Mouse (Mus musculus): ENCODE data around the gene Eif3d. TPM values are rescaled to one million over a fixed set of nuclear protein-coding genes. Genes with fewer than 3 reads are reported as not detected.
"Not testable (repeated sequence)": the region's sequence is repeated elsewhere in the genome, so short reads cannot be mapped to it uniquely, and the experiment has no call there.

The Eif3d gene
- polyA plus RNA-seq (2017; shearing (Covaris generic)), result 100 to 1,000 TPM; 169 to 182 TPM

- peak; percentile 80 for ATAC-seq
Observed at GRCm38 (mm10) chr15:77970470-77971292, at the start of gene Eif3d. Gene Eif3d (minus strand): TSS chr15:77970813.

DNA sequence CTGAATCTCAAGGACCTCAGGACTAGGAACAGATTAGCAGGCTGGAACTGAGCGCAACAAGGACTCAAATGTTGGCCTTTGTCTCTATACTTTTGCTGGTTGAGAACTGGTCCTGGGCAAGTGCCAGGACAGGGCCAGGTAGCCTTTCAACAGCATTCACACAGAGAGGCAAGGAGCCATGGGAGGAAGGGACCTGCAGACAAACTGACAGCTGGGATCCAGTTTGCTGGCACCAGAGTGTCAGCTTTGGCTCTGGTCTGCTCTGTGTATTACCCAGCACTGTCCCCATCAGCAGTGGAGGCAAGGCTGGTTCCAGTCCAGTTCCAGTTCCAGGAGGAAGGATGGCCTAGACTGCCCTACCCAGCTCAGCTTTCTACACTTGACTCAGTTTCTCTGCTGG lies 43.4 kb upstream of the Eif3d start:
- ATAC-seq, result no peak

DNA sequence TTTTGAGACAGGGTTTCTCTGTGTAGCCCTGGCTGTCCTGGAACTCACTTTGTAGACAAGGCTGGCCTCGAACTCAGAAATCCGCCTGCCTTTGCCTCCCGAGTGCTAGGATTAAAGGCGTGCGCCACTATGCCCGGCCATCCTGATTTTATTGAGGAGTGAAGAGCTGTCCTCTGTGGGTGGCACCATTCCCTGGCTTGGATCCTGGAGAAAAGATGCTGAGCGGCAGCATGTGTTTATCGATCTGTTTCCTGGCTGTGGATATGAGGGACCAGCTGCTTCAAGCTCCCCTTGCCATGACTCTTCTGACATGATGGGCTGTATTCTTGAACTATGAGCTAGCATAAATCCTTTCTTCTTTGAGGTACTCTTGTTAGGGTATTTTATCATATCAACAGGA lies 37.6 kb upstream of the Eif3d start:
- not testable (repeated sequence) for ATAC-seq

- no peak for ATAC-seq
Observed at GRCm38 (mm10) chr15:78003929-78004328, 33.3 kb upstream of the Eif3d start.

- ATAC-seq, result no peak
Observed at GRCm38 (mm10) chr15:78001400-78001799, 30.8 kb upstream of the Eif3d start.

DNA sequence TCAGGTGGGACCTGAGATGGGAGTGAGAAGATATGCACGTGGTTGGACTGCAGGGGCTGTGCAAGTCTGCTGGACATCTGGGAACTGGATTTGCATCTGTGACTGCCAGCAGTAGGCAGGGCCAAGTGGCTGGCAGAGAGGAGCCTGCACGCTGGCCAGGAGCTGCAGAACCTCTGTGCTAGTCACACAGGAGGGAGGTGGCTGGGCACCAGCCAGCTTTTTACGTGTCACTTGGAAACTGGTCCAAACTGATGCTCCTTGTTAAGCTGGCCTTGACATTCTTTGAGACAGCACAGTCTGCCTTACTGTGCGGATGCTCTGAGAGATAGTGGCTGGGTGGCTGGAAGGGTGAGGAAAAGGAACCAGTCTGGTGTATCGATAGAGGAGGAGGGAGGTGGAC lies 17.9 kb upstream of the Eif3d start:
- no peak for ATAC-seq

DNA sequence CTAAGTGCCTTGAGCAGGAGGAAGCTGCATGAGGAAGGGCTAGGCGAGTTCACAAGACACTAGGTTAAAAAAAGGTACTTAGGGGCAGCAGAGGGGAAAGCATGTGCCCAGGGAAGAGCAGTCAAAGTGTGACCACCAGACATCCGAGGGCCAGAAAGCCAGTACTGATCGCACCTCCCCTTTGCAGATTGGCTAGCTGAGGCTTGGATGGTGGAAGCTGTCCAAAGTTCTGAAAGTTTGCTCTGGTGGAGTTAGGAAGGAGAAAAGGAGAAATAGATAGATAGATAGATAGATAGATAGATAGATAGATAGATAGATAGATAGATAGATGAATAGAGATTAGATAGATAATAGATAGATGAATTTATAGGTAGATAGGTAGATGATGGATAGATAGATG lies 12.8 kb upstream of the Eif3d start:
- no peak for ATAC-seq

GRCm38 (mm10) chr15:77982195-77982939 lies 11.8 kb upstream of the Eif3d start:
- no peak for ATAC-seq

- no peak for ATAC-seq
Observed at GRCm38 (mm10) chr15:77981181-77981680, 10.6 kb upstream of the Eif3d start.

- ATAC-seq, result no peak
Observed at GRCm38 (mm10) chr15:77979427-77979865, 8.8 kb upstream of the Eif3d start.

DNA sequence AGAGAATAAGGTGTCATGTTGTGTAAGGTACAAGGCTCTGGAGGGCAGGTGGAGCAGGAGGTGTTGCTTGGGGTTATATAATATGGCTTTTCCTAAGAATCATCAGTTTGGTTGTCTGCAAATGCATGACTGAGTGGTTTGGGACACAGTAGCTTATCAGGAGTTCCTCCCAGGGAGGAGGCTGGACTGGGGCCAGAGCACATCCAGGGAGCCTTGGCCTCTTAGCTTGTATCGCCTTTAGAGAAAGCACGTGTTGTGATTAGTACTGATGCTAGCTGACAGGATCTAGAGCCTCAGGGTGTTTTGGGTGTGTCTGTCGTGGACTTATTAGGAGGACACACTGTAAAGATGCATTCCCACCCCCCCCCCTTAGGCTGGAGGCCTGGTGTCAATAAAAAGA lies 7.0 kb upstream of the Eif3d start:
- no peak for ATAC-seq

DNA sequence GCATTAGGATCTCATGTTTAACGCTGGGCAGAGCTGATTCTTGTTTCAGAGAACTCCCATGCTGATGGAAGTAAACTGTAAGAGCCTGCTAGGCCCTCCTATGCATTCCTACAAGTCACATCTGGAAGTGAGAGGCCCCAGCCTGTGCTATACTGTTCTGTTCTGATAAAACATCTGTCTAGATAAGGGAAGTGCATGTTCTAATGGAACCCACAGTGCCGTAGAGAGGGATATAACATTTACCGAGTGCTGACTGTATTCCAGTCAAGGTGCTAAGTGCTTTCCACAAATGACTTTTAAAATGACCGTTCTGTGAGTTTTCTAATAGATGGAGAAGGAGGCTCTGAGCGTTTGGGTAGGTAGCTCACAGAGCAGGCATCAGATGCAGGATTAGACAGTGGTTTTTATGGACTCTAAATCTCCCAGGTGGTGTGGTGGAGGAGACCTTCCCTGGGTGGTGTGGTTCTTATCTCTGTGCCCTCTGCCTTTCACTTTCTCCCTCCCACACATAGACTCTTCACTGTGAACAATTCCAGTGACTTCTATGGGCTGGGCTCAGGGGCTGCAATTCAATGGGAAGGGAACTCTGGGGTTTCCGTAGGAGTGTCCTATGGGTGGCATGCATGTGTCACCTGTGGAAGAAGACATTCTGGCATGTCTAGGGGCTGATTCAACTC lies 3.7 kb upstream of the Eif3d start:
- ATAC-seq, result no peak

- ATAC-seq, result no peak
Observed at GRCm38 (mm10) chr15:77969940-77970469, 608 bp downstream of the Eif3d start.

GRCm38 (mm10) chr15:77965117-77965528 lies 5.5 kb downstream of the Eif3d start:
- ATAC-seq, result no peak

DNA sequence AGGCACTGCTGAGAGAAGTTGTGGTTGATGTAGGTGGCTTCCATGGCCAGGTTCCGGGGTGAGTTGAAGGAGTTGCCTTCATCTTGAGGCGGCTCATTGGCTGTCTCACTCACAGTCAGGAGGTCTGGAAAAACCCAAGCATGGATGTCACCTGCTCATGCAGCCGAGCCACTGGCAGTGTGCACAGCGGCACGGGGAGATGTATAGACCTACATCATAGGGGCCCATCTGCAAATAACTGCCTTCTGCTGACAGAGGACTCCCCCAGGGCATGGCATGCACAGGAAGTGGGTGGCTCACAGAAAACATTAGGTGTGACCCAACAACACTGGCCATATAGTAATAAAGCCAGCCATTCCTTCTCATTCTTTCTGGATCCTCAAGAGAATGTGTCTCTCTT lies 8.2 kb downstream of the Eif3d start:
- no peak for ATAC-seq

- ATAC-seq, result no peak
Observed at GRCm38 (mm10) chr15:77960693-77961092, 9.9 kb downstream of the Eif3d start.

GRCm38 (mm10) chr15:77958071-77958470 lies 12.5 kb downstream of the Eif3d start:
- no peak for ATAC-seq

GRCm38 (mm10) chr15:77957625-77958024 lies 13.0 kb downstream of the Eif3d start:
- no peak for ATAC-seq

- ATAC-seq, result peak; percentile 94
Observed at GRCm38 (mm10) chr15:77956404-77956901, 14.2 kb downstream of the Eif3d start, which contains the start of gene Foxred2. Gene Foxred2 (minus strand): TSS chr15:77956722.

- no peak for ATAC-seq
Observed at GRCm38 (mm10) chr15:77955440-77956403, 14.9 kb downstream of the Eif3d start.

DNA sequence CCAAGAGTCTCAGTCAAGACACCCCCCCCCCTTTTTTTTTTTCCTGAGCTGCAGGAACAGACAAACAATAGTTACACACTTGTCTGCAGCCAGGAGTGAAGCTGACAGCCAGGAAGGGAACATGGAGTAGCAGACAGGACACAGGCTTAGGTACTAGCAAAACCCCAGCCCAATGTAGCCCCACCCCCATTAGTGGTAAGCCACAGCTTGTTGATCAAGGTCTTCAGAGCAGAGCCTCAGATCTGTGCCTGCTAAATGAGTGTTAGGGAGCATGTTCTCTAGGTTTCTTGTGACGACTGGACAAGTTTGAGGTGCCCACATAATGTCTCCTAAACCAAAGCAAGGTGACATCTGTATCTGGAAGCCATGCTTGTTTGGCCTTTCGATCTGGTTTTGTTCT lies 16.3 kb downstream of the Eif3d start:
- no peak for ATAC-seq
